In the genomic region with DNA sequence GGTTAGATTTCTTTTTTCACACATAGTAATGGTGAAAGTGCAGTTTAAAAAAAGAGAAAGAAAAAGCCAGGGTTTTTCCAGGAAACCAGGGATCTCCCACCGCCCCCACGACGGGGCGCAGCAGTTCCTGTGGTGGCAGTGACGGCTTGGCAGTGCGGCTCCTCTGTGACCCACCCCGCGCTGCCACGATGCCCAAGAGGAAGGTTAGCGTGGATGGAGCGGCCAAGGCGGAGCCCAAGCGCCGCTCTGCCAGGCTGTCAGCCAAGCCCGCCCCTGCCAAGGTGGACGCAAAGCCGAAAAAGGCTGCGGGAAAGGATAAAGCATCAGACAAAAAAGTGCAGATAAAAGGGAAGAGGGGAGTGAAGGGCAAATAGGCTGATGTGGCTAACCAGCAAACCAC, we compare ENCODE assay signal across 8 mouse cellular contexts. TPM values are rescaled to one million over a fixed set of nuclear protein-coding genes. Genes with fewer than 3 reads are reported as not detected.
DNase-seq lines count a peak whose midpoint lies in the region; ATAC-seq and TF ChIP-seq lines count a peak whose summit lies in the region.

No protein-coding gene starts in this region.

- peak; percentile 35 for DNase-seq in left cerebral cortex, postnatal 4 days
- no peak for DNase-seq in left cerebral cortex, postnatal 36 days (ENCODE audit: low spot score in 2 of 2)
- peak; percentile 53 for DNase-seq in brain, embryonic 14.5 days (ENCODE audit: low read depth)
- DNase-seq in kidney, postnatal 10 days, result peak; percentile 45
- no peak for DNase-seq in right cerebral cortex, postnatal 4 days
- no peak for DNase-seq in thymus, postnatal 25 days

- H3K4me2 ChIP-seq in forebrain, embryonic 12.5 days, result peak overlapping the region; percentile 68
- peak overlapping the region; percentile 69 for H3K4me2 ChIP-seq in neural tube, embryonic 13.5 days

- H3K9ac ChIP-seq in forebrain, embryonic 12.5 days, result peak overlapping the region; percentile 54
- peak overlapping the region; percentile 68 for H3K9ac ChIP-seq in neural tube, embryonic 13.5 days

- no peak for TF ChIP-seq CTCF in brain, embryonic 14.5 days (IDR thresholded peaks at IDR 0.05; ENCODE audit: borderline replicate concordance, extremely low read depth, insufficient read depth, insufficient read length)

- no peaks in the 10 kb centered on the region for H3K9me3 ChIP-seq in forebrain, embryonic 12.5 days
- no peaks in the 10 kb centered on the region for H3K9me3 ChIP-seq in neural tube, embryonic 13.5 days

- H3K27me3 ChIP-seq in forebrain, embryonic 12.5 days, result no peaks in the 10 kb centered on the region
- H3K27me3 ChIP-seq in neural tube, embryonic 13.5 days, result no peaks in the 10 kb centered on the region

- no peak overlapping the region for H3K27ac ChIP-seq in forebrain, embryonic 12.5 days
- no peak overlapping the region for H3K27ac ChIP-seq in neural tube, embryonic 13.5 days (replicated peaks)

- peak overlapping the region; percentile 39 for H3K4me3 ChIP-seq in forebrain, embryonic 12.5 days (replicated peaks)
- H3K4me3 ChIP-seq in neural tube, embryonic 13.5 days, result peak overlapping the region; percentile 36

- no peak for TF ChIP-seq POLR2A in brain, embryonic 14.5 days (IDR thresholded peaks at IDR 0.05; ENCODE audit: borderline replicate concordance, extremely low read depth, insufficient read depth, insufficient read length, poor library complexity, severe bottlenecking)

- ATAC-seq in forebrain, embryonic 12.5 days (ENCODE audit: low FRiP score), result peak; percentile 49; the same call in 1 of the 2 replicates
- no peak for ATAC-seq in neural tube, embryonic 13.5 days (ENCODE audit: low read depth)

- intact Hi-C loops in left cerebral cortex, postnatal 4 days (cut with DNase I), result no loop called here
- intact Hi-C loops in left cerebral cortex, postnatal 36 days (cut with DNase I), result no loop called here

- WGBS in forebrain, embryonic 12.5 days, result 2% methylated on average over 18 of the region's 18 CpGs
- WGBS in neural tube, embryonic 13.5 days, result 2% methylated on average over 18 of the region's 18 CpGs

- H3K4me1 ChIP-seq in forebrain, embryonic 12.5 days, result peaks cover 16% of the 10 kb centered on the region
- H3K4me1 ChIP-seq in neural tube, embryonic 13.5 days (replicated peaks), result peaks cover 7% of the 10 kb centered on the region

- H3K36me3 ChIP-seq in forebrain, embryonic 12.5 days (replicated peaks), result no peaks in the 10 kb centered on the region
- no peaks in the 10 kb centered on the region for H3K36me3 ChIP-seq in neural tube, embryonic 13.5 days

RNA-seq across cellular contexts. Expression of gene Plch1, which starts 6.0 kb away (rescaled TPM):
- total RNA-seq in left cerebral cortex, postnatal 4 days (2021), result 1 to 10 TPM; 7.6 to 9.0 TPM
- 1 to 10 TPM; 6.2 to 6.5 TPM for total RNA-seq in left cerebral cortex, postnatal 36 days (2021)
- 17.2 and 20.9 TPM in 2 replicates for polyA plus RNA-seq in brain, embryonic 14.5 days (2012; rRNA removed)
- 25.0 and 26.0 TPM in 2 replicates for polyA plus RNA-seq in forebrain, embryonic 12.5 days (2016; fragmentation: Nextera tagmentation; extraction: Ambion mirVana)
- polyA plus RNA-seq in neural tube, embryonic 13.5 days (2015; fragmentation: Nextera tagmentation; extraction: Ambion mirVana), result 10.2 and 10.7 TPM in 2 replicates

RNA-seq across cellular contexts. Expression of gene E130311K13Rik, which starts 24.0 kb away (rescaled TPM):
- 10 to 100 TPM; 12.5 to 13.2 TPM for total RNA-seq in left cerebral cortex, postnatal 4 days (2021)
- total RNA-seq in left cerebral cortex, postnatal 36 days (2021), result 10 to 100 TPM; 12.1 to 14.1 TPM
- 2.4 and 4.0 TPM in 2 replicates for polyA plus RNA-seq in brain, embryonic 14.5 days (2012; rRNA removed)
- 2.9 and 3.0 TPM in 2 replicates for polyA plus RNA-seq in forebrain, embryonic 12.5 days (2016; fragmentation: Nextera tagmentation; extraction: Ambion mirVana)
- 5.6 and 5.9 TPM in 2 replicates for polyA plus RNA-seq in neural tube, embryonic 13.5 days (2015; fragmentation: Nextera tagmentation; extraction: Ambion mirVana)

RNA-seq across cellular contexts. Expression of gene Slc33a1, which starts 59.3 kb away (rescaled TPM):
- total RNA-seq in left cerebral cortex, postnatal 4 days (2021), result 10 to 100 TPM; 20.6 to 21.1 TPM
- 10 to 100 TPM; 25.4 to 30.7 TPM for total RNA-seq in left cerebral cortex, postnatal 36 days (2021)
- polyA plus RNA-seq in brain, embryonic 14.5 days (2012; rRNA removed), result 12.9 and 15.0 TPM in 2 replicates
- 13.8 and 15.4 TPM in 2 replicates for polyA plus RNA-seq in forebrain, embryonic 12.5 days (2016; fragmentation: Nextera tagmentation; extraction: Ambion mirVana)
- 16.1 and 16.8 TPM in 2 replicates for polyA plus RNA-seq in neural tube, embryonic 13.5 days (2015; fragmentation: Nextera tagmentation; extraction: Ambion mirVana)

Comparison
In these comparisons a context has a peak if more than half of its experiments do, and no peak if none do; other contexts are left out.
1. DNase-seq: peak in left cerebral cortex, postnatal 4 days (single experiment), brain, embryonic 14.5 days (single experiment) and kidney, postnatal 10 days (single experiment); none in left cerebral cortex, postnatal 36 days (0 of 2), right cerebral cortex, postnatal 4 days (single experiment) and thymus, postnatal 25 days (single experiment).